Mouse (Mus musculus): Measurements from ENCODE around the gene Hspa12b. TPM values are rescaled to one million over a fixed set of nuclear protein-coding genes. Genes with fewer than 3 reads are reported as not detected.
"Not testable (repeated sequence)": the region's sequence is repeated elsewhere in the genome, so short reads cannot be mapped to it uniquely, and the experiment has no call there.

Hspa12b gene
- not detected in 2 replicates for total RNA-seq (2017)

DNA sequence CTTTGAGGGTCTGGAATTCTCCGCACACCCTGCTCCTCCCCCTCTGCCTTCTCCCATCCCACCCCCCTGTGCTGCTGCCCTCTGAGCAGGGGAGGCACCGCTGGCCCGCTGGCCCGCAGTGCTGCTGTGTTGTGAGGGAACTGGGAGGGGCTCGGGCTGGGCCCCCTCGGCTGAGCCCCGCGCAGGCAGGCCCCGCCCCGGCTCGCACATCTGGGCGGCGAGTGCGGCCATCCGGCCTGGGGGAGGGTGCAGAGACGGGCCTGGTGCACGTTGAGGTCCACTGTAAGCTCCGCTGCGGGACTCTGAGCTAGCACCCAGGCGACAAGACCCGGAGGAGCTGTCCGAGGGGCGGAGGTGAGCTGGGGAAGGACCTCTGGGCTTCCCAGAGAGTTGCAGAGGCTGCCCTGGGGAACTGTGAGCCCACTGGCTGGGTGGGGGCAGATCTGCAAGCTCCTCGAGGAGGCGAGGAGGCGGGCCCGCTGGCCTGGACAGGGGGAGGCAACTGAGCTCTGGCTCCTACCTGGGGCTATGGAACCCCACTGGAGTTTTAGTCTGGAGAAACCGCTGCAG is at the start of gene Hspa12b:
Gene Hspa12b (plus strand): TSS at position 120 of the 570 bp plus-strand sequence.
- no peak for ATAC-seq (ENCODE audit: extremely low read depth, insufficient number of reproducible peaks, low FRiP score, poor library complexity, severe bottlenecking)

DNA sequence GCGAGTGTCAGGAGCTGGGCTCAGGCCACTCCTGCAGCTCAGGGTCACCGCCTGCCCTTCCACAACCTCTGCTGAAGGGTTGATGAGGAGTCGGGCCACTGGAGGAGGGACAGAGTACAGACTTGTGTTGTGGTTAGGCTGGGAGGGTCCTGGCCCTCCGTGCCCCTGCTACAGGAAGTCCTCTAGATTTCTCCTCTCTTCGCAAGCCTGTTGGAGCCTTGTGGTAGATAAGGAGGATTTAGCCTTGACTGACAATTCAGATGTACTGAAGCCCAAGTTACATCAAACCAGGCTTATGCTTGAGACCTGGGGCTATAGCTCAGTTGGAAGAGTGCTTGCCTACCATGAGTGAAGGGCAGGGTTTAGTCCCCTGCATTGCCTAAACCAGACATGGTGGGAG is 46.6 kb upstream of the Hspa12b start:
- ATAC-seq (ENCODE audit: extremely low read depth, insufficient number of reproducible peaks, low FRiP score, poor library complexity, severe bottlenecking): no peak

- no peak for ATAC-seq (ENCODE audit: extremely low read depth, insufficient number of reproducible peaks, low FRiP score, poor library complexity, severe bottlenecking)
These were observed 42.9 kb upstream of the Hspa12b start for GRCm38 (mm10) chr2:131084206-131084605.

GRCm38 (mm10) chr2:131086667-131087390 is 40.3 kb upstream of the Hspa12b start, which contains the start of gene Siglec1:
TSS of gene Siglec1 (minus strand) at chr2:131086765.
- ATAC-seq (ENCODE audit: extremely low read depth, insufficient number of reproducible peaks, low FRiP score, poor library complexity, severe bottlenecking): no peak

DNA sequence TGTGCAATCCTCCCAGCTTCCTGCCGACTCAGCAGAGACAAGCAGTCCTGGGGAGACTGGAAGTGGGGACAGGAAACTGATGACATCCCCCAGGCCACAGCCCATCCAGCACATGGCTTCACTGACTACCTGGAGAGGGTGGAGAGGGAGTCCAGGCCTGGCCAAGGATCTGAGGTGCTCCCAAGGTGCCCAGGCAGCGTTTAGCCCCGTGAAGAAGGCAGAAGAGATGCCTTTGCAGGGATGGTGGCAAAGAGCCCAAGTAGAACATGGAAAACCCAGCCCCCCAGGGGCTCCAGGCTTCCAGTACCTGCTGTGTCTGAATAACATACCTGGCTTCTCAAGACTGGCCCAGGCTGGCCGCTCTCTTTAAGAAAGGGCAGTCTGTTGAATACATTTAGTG is 38.5 kb upstream of the Hspa12b start:
- ATAC-seq (ENCODE audit: extremely low read depth, insufficient number of reproducible peaks, low FRiP score, poor library complexity, severe bottlenecking): no peak

DNA sequence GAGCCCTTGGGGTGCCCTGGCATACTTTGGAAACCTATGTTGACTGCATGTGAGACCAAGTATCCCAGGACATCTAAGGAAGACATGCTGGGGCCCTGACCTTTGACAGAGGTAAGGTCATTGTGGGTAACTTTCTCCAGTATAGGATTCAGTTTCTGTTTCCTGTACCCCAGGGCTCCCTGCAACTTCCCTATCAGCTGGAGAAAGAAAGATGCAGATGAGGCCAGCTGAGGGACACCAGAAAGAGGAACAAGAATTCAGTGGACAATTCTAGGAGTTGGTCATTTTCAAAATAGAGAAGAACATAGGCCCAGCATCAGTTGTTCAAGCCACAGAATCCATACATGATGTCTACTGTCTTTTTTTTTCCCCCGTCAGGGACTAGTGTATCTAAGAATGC is 37.4 kb upstream of the Hspa12b start:
- ATAC-seq (ENCODE audit: extremely low read depth, insufficient number of reproducible peaks, low FRiP score, poor library complexity, severe bottlenecking): peak; percentile 37; the same call in 1 of the 2 replicates

- ATAC-seq (ENCODE audit: extremely low read depth, insufficient number of reproducible peaks, low FRiP score, poor library complexity, severe bottlenecking): no peak
These were observed 36.2 kb upstream of the Hspa12b start for GRCm38 (mm10) chr2:131090852-131091251.

DNA sequence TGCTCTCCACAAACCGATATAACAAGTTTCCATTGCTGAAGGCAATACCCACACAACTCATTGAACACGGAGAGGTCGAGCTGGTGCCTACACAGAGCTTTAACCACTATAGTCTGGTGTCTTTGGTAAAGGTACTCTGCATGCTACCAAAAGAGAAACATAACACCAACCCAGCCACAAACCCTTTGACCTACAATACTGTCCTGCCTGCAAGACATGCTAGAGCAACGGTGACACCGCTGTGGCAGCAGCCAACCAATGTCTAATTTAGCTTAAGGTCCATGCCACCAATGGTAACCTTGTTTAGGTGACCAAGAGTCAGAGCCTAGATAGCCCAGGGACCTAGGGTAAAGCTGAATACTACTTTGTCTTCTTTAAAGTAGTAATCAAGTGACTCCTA is 33.5 kb upstream of the Hspa12b start:
- ATAC-seq (ENCODE audit: extremely low read depth, insufficient number of reproducible peaks, low FRiP score, poor library complexity, severe bottlenecking): no peak

DNA sequence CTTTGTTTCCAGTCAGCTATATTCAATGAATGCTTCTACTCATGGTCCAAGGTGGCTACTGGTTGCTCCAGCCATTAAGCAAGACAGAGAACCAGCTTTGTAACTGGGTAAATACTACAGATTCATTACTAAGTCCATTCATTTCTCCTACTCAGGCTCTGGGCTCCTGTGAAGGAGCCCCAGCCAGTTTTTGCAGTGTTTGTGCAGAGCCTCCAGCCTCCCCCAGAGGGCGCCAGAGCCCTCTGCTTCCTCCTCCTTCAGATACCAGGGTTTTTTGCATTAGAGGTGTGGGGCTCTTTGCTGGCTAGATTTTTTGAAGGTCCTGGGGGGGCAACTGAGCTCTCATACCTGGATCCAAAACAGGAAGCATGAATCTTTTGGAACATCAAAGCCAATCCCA is 32.3 kb upstream of the Hspa12b start:
- peak; percentile 78 for ATAC-seq (ENCODE audit: extremely low read depth, insufficient number of reproducible peaks, low FRiP score, poor library complexity, severe bottlenecking)

DNA sequence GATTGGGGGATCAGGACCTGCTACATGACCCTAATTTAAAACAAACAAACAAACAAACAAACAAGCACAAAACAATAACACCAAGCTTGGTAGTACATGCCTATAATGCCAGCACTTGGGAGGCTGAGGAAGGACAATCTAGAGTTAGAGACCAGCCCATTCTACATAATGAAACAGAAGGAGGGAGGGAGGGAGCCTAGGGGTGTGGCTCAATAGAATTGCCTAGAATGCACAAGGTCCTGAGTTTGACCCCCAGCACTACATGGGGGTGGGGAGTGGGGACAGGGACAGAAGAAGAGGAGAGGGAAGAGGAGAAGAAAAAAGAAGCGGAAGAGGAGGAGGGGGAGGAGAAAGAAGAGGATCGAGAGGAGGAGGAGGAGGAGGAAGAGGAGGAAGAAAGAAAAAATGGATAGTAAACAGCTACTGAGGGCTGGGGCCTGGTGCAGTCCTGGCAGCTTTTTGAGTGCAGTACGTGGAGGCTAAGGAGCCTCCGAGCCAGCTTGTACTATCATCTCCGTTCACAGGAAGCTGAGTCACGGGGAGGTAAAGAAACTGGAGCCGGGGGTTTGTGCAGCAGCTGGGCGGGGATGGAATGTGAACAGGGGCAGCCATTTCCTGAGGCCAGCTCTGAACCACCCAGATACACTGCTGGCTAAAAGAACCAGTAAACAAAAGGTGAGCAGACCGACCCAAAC is 30.8 kb upstream of the Hspa12b start:
- ATAC-seq (ENCODE audit: extremely low read depth, insufficient number of reproducible peaks, low FRiP score, poor library complexity, severe bottlenecking): no peak

- no peak for ATAC-seq (ENCODE audit: extremely low read depth, insufficient number of reproducible peaks, low FRiP score, poor library complexity, severe bottlenecking)
These were observed 30.0 kb upstream of the Hspa12b start for GRCm38 (mm10) chr2:131097087-131097486.

DNA sequence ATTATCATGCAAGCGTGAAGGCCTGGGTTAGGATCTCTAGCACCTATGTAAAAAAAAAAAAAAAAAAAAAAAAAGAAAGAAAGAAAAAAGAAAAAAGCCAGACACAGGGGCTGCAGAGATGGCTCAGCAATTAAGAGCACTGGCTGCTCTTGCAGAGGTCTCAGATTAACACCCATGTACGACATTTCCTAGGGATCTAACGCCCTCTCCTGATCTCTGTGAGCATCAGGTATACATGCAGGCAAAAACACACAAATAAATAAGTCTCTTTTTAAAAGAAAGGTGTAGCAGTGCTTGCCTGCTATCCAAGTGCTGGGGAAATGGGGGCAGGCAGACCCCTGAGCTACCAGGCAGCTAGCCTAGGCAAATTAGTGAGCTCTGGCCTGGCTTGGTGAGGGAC is 25.6 kb upstream of the Hspa12b start:
- no peak for ATAC-seq (ENCODE audit: extremely low read depth, insufficient number of reproducible peaks, low FRiP score, poor library complexity, severe bottlenecking)

DNA sequence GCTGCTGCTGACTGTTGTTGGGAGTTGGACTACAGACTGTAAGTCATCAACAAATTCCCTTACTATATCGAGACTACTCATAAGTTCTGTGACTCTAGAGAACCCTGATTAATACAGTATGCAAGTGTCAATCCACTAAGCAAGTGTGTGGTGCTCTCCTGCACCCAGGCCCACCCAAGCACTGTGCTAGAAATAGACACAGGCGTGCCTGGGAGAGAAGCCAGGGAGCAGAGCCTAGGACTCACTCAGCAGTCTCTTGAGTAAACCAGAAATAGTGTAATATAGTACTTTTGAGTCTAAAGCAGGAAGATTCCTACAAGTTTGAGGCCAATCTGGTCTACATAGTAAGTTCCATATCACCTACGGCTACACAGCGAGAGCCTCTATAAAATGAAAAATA is 23.1 kb upstream of the Hspa12b start:
- ATAC-seq (ENCODE audit: extremely low read depth, insufficient number of reproducible peaks, low FRiP score, poor library complexity, severe bottlenecking): no peak

- ATAC-seq (ENCODE audit: extremely low read depth, insufficient number of reproducible peaks, low FRiP score, poor library complexity, severe bottlenecking): not testable (repeated sequence)
These were observed 22.0 kb upstream of the Hspa12b start for GRCm38 (mm10) chr2:131105061-131105460.

- no peak for ATAC-seq (ENCODE audit: extremely low read depth, insufficient number of reproducible peaks, low FRiP score, poor library complexity, severe bottlenecking)
These were observed 21.1 kb upstream of the Hspa12b start for GRCm38 (mm10) chr2:131105989-131106388.

- ATAC-seq (ENCODE audit: extremely low read depth, insufficient number of reproducible peaks, low FRiP score, poor library complexity, severe bottlenecking): no peak
These were observed 8.0 kb upstream of the Hspa12b start for GRCm38 (mm10) chr2:131118968-131119574.

DNA sequence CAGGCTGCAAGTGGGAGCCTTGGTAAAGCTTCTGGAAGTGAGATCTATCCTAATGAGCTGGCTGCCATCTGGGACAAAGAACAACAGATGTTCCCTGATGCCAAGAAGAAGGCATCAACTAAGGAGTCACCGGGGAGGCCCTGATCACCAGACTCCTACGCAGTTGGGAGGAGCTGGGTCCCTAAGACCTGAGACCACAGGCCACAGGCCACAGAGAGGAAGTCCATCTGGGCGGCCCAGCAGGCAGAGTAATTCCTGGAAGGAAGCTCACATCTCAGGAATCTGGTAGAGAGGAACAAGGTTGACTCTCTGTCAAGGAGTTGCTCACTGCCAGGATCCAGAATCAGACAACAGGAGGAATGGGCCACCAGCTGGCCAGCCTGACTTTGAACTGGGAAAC is 2.9 kb upstream of the Hspa12b start:
- ATAC-seq (ENCODE audit: extremely low read depth, insufficient number of reproducible peaks, low FRiP score, poor library complexity, severe bottlenecking): no peak

DNA sequence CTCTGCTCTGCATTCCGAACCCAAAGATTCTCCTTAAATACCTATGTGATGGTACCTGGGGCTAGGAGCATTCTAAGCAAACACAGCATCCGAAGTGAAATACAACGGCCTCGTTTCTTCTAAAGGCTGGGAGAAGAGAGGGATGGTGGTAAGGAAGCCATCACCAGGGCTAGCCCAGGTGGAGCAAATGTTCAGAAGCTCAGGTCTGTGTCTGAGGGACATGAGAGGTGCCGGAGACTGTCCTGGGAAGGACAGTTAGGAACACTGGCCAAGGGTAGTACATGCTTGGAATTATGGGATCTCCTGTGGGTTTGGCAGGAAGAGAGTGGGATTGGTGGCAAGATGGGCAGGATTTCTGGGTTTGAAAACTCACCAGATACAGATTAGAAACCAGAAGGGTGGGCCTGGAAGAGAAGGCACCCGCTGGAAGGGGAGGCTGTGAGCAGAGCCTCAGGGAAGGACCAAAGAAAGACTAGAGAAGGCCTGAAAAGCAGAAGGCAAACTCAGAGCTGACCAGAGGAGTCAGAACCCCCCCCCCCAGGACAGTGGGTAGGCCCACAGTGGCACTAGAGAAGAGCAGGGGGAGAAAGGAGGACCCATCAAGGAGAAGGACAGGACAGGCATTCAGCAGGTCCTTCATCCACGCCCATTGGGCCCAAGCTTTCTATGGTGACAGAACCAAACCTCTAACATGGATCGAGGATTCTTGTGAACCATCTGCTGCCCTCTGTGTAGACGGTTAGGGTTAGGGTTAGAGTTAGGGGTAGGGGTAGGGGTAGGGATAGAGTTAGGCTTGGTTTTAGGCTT is 1.7 kb upstream of the Hspa12b start:
- ATAC-seq (ENCODE audit: extremely low read depth, insufficient number of reproducible peaks, low FRiP score, poor library complexity, severe bottlenecking): no peak
